Mouse (Mus musculus) kidney, postnatal 10 days (tissue): ENCODE results near the gene Ctbp1.

ENCODE experiments used
- DNase-seq: peaks from one replicate; pipeline ENCODE4 v3.0.0; 2021; ENCODE audit warnings: mixed read lengths

The Ctbp1 gene

DNA sequence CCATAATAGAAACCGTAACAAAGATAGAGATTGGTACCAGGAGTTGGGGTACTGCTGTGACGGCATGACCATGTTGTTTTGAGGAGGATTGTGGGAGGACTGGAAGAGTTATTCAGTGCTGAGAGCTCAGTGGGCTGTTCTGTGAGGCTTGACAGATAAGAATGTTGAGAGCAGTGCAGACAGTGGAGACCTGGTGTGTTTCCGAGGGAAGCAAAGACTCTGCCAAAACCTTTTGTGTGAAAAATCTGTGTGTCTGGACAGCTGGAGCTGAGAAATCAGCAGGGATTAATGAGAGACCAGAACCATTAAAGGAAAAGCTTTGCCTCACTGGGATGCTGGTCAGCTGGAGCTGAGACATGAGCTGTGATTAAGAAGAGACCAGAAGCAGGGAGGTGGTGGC lies 34.9 kb downstream of the Ctbp1 start:
- DNase-seq, result no peak

- DNase-seq, result no peak
These were observed 35.6 kb downstream of the Ctbp1 start for GRCm38 (mm10) chr5:33239111-33239714.

DNA sequence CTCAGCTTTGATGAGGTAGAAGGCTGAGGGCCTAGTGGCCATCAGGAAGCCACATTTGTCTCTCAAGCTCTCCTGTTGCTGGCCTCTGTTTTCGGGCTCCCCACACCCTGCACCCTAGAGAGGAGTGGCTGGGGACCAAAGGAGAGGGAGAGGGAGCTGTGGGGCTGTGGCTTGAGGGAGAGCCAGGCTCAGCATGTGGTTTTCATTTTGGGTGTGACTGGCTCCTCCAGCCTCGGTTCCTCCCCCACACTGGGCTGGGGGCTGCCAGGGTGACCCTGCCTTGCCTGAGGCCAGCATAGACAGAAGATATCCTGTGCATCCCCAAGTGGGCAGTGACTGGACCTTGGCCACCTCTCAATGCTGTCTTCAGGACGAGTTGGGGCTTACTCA lies 36.5 kb downstream of the Ctbp1 start:
- DNase-seq, result no peak

- DNase-seq, result no peak
These were observed 37.1 kb downstream of the Ctbp1 start for GRCm38 (mm10) chr5:33237600-33238255.

- no peak for DNase-seq
These were observed 40.3 kb downstream of the Ctbp1 start for GRCm38 (mm10) chr5:33234391-33235031.

DNA sequence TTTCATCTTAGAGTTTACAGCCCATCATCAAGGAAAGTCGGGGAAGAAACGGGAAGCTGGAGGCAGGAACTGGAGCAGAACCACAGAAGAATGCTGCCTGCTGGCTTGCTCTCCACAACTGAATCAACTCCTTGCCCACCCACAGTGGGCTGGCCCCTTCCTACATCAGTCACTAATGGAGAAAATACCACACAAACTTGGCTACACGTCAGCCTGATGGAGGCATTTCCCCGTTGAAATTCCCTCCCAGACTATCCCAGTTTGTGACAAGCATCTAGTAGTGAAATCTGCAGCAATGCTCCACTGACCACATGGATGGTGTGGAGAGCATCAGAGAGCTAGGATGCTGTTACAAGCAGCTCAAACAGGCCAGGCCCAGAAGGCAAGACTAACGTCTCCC lies 42.0 kb downstream of the Ctbp1 start:
- DNase-seq, result no peak

- no peak for DNase-seq
These were observed 44.5 kb downstream of the Ctbp1 start for GRCm38 (mm10) chr5:33230285-33230684.

DNA sequence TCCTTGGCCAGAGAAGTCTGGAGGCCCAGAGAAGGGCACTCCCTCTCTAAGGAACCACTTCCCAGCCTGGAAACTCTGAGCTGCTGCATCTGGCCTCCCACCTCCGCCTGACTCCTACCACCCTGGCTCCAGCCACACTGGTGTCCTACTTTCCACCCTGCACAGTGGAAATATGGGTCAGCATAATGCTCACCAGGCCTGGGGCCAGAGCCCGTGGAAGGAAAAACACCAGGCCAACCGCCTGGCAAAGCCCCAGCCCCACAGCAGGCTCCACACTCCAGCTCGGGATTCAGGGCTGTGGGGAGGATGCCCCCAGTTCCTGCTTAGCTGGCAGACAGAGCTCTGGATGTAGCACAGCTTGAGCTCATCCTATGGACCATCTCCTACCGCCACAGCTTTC lies 46.4 kb downstream of the Ctbp1 start:
- peak; percentile 44 for DNase-seq

GRCm38 (mm10) chr5:33225673-33226072 lies 49.1 kb downstream of the Ctbp1 start:
- no peak for DNase-seq

DNA sequence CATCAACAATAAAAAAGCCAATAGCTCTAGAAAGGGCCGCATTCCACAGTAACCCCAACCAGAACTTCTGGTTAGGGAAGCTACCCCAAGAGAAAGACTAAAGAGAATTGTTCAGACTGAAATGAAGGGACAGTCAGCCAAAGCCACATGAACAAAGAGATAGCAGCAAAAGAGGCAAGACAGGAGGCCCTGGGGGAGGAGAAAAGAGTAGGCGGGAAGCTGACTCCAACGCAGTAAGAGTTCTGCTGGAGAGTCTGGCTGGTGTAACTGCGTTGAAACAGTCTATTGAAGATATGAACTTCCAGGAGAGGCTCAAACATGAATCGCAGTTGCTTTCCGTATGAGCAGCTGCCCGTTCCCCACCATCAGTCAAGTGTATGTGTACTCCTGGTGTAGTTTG lies 50.3 kb downstream of the Ctbp1 start:
- no peak for DNase-seq

DNA sequence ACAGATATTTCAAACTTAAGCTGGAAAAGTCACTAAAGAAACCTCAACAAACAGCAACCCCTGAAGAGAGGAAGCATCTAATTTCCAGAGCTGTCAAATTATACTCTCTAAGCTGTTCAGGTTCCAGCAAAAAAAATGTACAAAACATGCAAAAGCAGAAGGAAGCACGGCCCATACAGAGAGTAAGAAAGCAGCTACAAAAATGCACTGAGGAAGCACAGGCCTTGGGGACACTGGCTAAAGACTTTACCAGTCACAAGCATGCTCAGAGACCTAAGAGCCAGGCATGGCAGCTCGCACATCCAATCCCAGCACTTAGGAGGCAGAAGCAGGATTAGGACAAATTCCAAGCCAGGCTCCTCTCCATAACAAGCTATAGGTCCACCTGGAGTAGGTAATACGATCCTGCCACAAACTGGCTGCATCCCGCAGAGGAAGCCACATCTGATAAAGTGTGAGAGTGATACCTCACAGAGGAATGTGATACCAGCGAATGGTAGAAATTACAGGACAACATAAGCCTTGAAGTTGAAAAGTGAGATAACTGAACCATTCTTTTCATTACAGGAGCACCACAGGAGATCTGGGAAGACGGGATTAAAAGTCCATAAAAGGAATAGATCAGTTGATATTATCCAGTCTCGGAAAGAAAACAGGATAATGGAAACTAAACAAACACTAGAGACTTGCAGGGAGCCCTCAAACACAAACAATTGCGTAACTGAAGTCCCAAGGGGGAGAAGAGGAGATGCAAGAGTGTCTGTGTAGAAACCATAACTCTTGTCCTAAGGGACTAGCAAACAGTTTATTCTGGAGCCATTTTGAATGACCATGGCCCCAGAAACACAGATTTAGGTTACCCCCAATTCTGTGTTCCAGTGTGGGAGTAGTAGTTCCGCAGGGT lies 51.7 kb downstream of the Ctbp1 start:
- no peak for DNase-seq

GRCm38 (mm10) chr5:33222389-33222788 lies 52.4 kb downstream of the Ctbp1 start:
- no peak for DNase-seq

GRCm38 (mm10) chr5:33220350-33221044 lies 54.3 kb downstream of the Ctbp1 start:
- no peak for DNase-seq

DNA sequence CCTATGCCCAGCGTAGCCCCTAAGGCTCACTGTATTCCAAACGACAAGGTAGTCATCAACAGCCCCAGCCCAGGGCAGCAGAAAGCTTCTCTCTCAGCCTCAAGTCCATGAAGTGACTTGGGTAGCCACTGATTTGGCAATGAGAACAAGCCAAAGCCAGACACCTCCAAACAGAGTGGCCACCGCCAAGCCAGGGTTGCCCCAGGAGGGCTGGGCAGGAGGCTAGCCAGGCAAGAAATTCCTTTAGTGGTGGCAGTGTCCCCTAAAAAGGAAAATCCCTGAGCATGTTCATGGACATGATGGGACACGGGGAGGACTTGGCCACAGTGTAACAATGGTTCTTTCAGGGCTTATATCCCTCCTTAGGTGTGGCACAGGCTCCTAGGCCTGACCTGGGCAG lies 55.0 kb downstream of the Ctbp1 start:
- no peak for DNase-seq

DNA sequence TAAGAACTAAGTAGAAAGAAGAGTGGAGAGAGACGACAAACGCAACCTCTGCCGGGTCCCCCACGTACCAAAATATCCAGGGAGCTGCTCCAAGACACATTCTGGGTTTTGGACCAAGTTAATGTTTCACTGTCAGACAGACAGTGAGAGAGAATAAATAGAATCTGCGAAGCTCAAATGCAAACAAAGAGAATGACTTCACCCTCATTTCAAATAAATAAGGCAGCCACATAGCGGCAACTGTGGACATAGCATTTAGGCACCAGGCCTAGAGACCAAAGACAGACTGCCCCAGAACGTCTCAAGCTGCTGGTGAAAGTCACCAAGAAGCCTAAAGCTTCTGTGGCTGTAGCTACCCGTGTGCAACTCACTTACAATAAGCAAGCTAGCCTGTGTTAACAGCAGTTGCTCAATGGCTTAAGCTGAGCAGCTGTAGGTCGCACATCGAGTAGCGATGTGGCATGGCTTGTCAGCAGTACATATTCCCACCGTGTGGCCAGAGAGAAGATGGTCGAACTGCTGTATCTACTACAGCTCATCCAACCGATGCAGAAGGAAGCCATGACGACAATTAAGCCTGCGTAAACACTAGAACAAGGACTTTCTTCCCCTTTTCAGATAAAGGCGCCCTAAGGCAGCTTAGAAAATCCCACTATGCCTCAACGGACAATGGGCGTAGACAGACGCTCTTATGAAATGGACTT lies 55.9 kb downstream of the Ctbp1 start:
- no peak for DNase-seq

DNA sequence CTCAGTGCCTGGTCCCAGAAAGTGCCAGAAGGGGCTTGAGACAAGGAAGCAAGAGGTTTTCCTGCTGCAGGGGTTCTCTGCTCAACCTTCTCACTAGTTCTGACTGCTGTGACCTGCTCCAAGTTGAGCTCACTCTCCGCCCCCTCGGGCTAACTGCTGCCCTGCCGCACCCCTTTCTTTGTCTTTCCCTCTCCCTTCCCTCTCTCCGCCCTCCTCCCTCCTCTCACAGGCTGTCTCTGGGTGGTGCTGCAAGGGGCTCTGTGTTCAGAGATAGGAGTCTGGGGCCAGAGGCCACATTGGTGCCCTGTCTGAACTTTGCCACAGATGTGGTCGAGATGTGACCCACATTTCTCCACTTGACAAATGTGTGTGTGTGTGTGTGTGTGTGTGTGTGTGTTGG lies 56.7 kb downstream of the Ctbp1 start, which contains the start of gene Spon2:
Spon2 (minus strand) TSS at position 375 of the 400 bp plus-strand sequence.
- DNase-seq, result peak; percentile 54

DNA sequence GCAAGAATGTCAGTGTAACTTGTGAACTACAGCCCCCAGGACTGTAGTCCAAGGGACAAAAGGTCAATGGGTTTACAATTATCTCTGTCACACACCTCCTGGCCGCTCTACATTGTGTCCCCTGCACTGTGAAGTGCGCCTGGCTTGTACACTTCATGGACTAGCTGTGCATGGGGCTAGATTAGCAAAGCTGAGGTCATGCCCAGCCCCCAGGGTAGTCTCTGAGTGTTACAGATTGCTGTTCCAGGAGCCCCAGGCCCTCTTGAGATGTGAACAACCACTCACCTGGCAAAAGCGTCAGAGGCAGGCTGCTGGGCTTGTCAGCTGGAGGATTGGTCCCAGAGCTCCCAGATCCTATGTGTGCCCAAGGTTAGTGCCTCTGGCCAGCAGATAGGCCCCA lies 57.1 kb downstream of the Ctbp1 start:
- no peak for DNase-seq

DNA sequence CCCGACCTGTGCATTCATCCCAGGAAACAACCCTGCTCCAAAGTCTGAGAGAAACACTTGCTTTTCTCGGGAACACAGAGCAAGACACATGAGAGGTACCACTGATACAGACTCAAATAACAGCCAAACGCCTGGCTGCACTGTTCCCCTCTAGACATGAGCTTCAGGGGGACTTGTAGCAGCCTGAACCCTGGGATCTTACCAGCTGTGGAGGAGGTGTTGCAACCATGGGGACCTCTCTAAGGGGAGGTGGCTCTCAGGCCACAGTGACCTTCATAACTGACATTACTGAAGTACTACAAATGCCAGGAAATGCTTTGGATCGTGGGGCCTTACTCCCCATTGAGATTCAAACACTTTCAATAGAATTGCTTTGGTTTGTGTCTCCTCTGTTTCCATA lies 60.1 kb downstream of the Ctbp1 start:
- no peak for DNase-seq

- DNase-seq, result peak; percentile 6
These were observed 63.5 kb downstream of the Ctbp1 start for GRCm38 (mm10) chr5:33211254-33211653.

DNA sequence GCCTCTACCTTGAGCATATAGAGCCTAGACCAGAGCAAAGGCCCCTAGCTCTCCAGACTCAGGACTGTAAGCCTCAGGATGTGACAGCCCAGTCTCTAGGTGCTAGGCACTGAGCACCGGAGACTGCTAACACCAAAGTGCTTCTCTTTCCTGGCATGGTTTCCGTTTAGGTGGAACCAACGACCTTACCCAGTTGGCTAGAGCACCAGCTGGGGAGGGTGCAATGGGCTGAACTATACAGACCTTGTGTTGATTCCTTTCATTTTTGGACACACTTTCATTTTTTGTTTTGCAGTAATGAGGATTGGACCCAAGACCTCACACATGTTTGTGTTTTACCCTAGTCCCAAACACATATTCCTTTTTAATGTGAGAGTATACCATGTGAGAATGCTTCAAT lies 64.3 kb downstream of the Ctbp1 start:
- DNase-seq, result peak; percentile 2

DNA sequence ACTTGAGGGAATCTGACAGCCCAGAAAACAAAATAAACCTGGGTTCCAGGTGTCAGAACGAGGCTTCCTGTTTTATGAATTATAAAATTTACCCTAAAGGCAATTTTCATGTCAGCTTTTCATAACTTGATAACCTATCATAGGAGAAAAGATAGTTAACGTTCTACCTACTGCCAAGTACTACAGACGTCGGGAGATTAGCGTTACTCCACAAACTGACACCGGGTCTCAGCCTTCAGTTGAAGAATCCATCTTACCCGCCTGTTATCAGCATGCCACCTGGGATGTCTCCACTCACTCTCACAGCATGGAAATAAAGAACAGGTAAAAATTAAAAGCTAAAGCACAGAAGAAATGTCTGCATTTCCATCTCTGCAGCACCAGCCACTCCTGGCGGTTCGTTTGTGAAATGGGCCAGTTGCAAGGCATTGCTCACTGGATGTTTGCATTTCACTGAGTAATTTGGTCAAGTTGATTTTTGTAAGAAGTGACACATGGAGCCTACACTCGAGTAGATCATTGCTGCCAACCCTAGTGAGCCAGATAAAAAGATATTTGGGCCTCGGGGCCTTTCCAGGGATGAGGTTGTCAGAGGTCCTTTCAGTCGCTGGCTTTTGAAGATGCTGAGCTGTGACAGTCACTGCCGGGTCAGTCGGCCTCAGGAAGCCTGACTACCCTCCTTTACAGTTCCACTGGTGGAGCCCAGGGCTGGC lies 66.1 kb downstream of the Ctbp1 start:
- DNase-seq, result peak; percentile 3
